In the genomic region with DNA sequence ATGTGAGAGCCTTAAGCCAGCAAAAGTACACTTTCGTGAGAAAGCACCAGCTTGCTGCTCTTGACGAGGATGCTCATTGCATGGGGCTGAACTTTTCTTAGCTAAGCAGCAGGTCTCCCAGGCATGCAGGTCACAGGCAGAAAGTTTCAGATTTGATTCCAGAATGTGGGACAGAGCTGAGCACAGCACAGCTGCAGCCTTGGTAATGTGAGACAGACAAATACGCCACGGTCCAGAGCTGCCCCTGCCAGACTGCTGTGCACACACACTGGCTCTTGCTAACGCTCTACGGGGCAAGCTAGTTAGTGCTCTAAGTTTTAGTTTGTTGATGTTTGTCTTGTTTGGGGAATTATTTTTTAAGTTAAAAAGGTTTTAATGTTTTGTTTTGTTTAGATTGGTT, we compare ENCODE assay signal across 13 mouse cellular contexts. TPM values are rescaled to one million over a fixed set of nuclear protein-coding genes. Genes with fewer than 3 reads are reported as not detected.
DNase-seq lines count a peak whose midpoint lies in the region; ATAC-seq and TF ChIP-seq lines count a peak whose summit lies in the region.
"Had no signal": no experiment of that assay in that cellular context is flagged by ENCODE, and none has a peak within 500 bp of the region (broad histone marks: within the 10 kb centered on the region; RNA-seq: fewer than 3 reads in every experiment).

No protein-coding gene starts in this region.

- no peaks in the 10 kb centered on the region for H3K27me3 ChIP-seq in heart, postnatal 0 days (ENCODE audit: control insufficient read depth, insufficient read depth, low read length)
- H3K27me3 ChIP-seq in heart, embryonic 10.5 days (ENCODE audit: insufficient read depth, poor library complexity, severe bottlenecking), result no peaks in the 10 kb centered on the region
- no peaks in the 10 kb centered on the region for H3K27me3 ChIP-seq in embryonic facial prominence, embryonic 10.5 days (replicated peaks; ENCODE audit: low read depth, poor library complexity, severe bottlenecking)
- H3K27me3 ChIP-seq in limb, embryonic 12.5 days, result no peaks in the 10 kb centered on the region
- no peaks in the 10 kb centered on the region for H3K27me3 ChIP-seq in midbrain, embryonic 13.5 days
- H3K27me3 ChIP-seq: midbrain, embryonic 12.5 days; neural tube, embryonic 12.5 days had no signal

- no peak for DNase-seq in heart, postnatal 0 days (ENCODE audit: low spot score)
- DNase-seq in heart, embryonic 10.5 days (ENCODE audit: low spot score), result no peak
- DNase-seq in R1 (ENCODE audit: low read depth, low spot score), result peak; percentile 28
- DNase-seq in embryonic facial prominence, embryonic 10.5 days (ENCODE audit: low spot score), result peak; percentile 34
- no peak for DNase-seq in ovary, adult 18-20 months (ENCODE audit: low spot score)
- DNase-seq: cerebellum, postnatal 14 days; lung, postnatal 10 days; right cerebral cortex, adult 18-20 months had no signal

- no peak overlapping the region for H3K9ac ChIP-seq in heart, postnatal 0 days (replicated peaks; ENCODE audit: low read depth, low read length)
- peak overlapping the region; percentile 23; the same call in 1 of the 2 replicates for H3K9ac ChIP-seq in limb, embryonic 12.5 days (replicated peaks)
- H3K9ac ChIP-seq in midbrain, embryonic 13.5 days (replicated peaks), result no peak overlapping the region
- H3K9ac ChIP-seq: midbrain, embryonic 12.5 days; neural tube, embryonic 12.5 days had no signal

- no peak for ATAC-seq in heart, postnatal 0 days (ENCODE audit: insufficient read depth, low read depth)
- no peak for ATAC-seq in limb, embryonic 12.5 days (ENCODE audit: insufficient number of reproducible peaks, insufficient read depth, low FRiP score, low TSS enrichment, low read depth)
- ATAC-seq in midbrain, embryonic 13.5 days, result no peak

- no peak overlapping the region for H3K4me3 ChIP-seq in heart, postnatal 0 days (ENCODE audit: low read depth, low read length)
- no peak overlapping the region for H3K4me3 ChIP-seq in heart, embryonic 10.5 days
- no peak overlapping the region for H3K4me3 ChIP-seq in embryonic facial prominence, embryonic 10.5 days
- H3K4me3 ChIP-seq in limb, embryonic 12.5 days (replicated peaks), result no peak overlapping the region
- no peak overlapping the region for H3K4me3 ChIP-seq in midbrain, embryonic 13.5 days (replicated peaks)
- H3K4me3 ChIP-seq: midbrain, embryonic 12.5 days; neural tube, embryonic 12.5 days had no signal

- TF ChIP-seq CTCF in heart, postnatal 0 days (IDR thresholded peaks at IDR 0.05; ENCODE audit: low read depth), result no peak

- H3K4me1 ChIP-seq in heart, postnatal 0 days (ENCODE audit: control insufficient read depth, insufficient read depth), result peaks cover 8% of the 10 kb centered on the region; the same call in 1 of the 2 replicates
- H3K4me1 ChIP-seq in heart, embryonic 10.5 days, result peaks cover 12% of the 10 kb centered on the region
- H3K4me1 ChIP-seq in embryonic facial prominence, embryonic 10.5 days, result peaks cover 8% of the 10 kb centered on the region
- H3K4me1 ChIP-seq in limb, embryonic 12.5 days (replicated peaks), result peaks cover 7% of the 10 kb centered on the region
- H3K4me1 ChIP-seq in midbrain, embryonic 13.5 days (replicated peaks), result no peaks in the 10 kb centered on the region
- H3K4me1 ChIP-seq: midbrain, embryonic 12.5 days; neural tube, embryonic 12.5 days had no signal

- WGBS in heart, postnatal 0 days, result 68% methylated on average over 6 of the region's 6 CpGs
- WGBS in heart, embryonic 10.5 days, result 76% methylated on average over 6 of the region's 6 CpGs
- WGBS in embryonic facial prominence, embryonic 10.5 days, result 53% methylated on average over 6 of the region's 6 CpGs
- WGBS in limb, embryonic 12.5 days, result 44% methylated on average over 6 of the region's 6 CpGs
- 76% methylated on average over 6 of the region's 6 CpGs for WGBS in midbrain, embryonic 13.5 days

- H3K36me3 ChIP-seq in heart, postnatal 0 days (replicated peaks; ENCODE audit: control insufficient read depth, insufficient read depth, low read length), result no peaks in the 10 kb centered on the region
- H3K36me3 ChIP-seq in heart, embryonic 10.5 days, result 0 out of 2 replicates have a peak, but pooled peaks cover 3% of the 10 kb centered on the region
- H3K36me3 ChIP-seq in embryonic facial prominence, embryonic 10.5 days (replicated peaks), result no peaks in the 10 kb centered on the region
- no peaks in the 10 kb centered on the region for H3K36me3 ChIP-seq in limb, embryonic 12.5 days
- 0 out of 2 replicates have a peak, but pooled peaks cover 5% of the 10 kb centered on the region for H3K36me3 ChIP-seq in midbrain, embryonic 13.5 days
- H3K36me3 ChIP-seq: midbrain, embryonic 12.5 days; neural tube, embryonic 12.5 days had no signal

- no peak overlapping the region for H3K4me2 ChIP-seq in heart, postnatal 0 days (ENCODE audit: low read depth, low read length)
- H3K4me2 ChIP-seq in limb, embryonic 12.5 days, result no peak overlapping the region
- no peak overlapping the region for H3K4me2 ChIP-seq in midbrain, embryonic 13.5 days (replicated peaks)
- H3K4me2 ChIP-seq: liver, embryonic 11.5 days; midbrain, embryonic 12.5 days; neural tube, embryonic 12.5 days had no signal

- peak overlapping the region; percentile 38; the same call in 1 of the 2 replicates for H3K27ac ChIP-seq in heart, postnatal 0 days (ENCODE audit: low read depth)
- no peak overlapping the region for H3K27ac ChIP-seq in heart, embryonic 10.5 days
- H3K27ac ChIP-seq in embryonic facial prominence, embryonic 10.5 days (replicated peaks), result no peak overlapping the region
- no peak overlapping the region for H3K27ac ChIP-seq in limb, embryonic 12.5 days
- no peak overlapping the region for H3K27ac ChIP-seq in midbrain, embryonic 13.5 days
- H3K27ac ChIP-seq: midbrain, embryonic 12.5 days; neural tube, embryonic 12.5 days had no signal

- H3K9me3 ChIP-seq in heart, postnatal 0 days (replicated peaks; ENCODE audit: control insufficient read depth, low read length), result no peaks in the 10 kb centered on the region
- H3K9me3 ChIP-seq in heart, embryonic 10.5 days, result no peaks in the 10 kb centered on the region
- no peaks in the 10 kb centered on the region for H3K9me3 ChIP-seq in embryonic facial prominence, embryonic 10.5 days
- H3K9me3 ChIP-seq in limb, embryonic 12.5 days, result peaks cover 5% of the 10 kb centered on the region; the same call in 1 of the 2 replicates
- H3K9me3 ChIP-seq in midbrain, embryonic 13.5 days, result peaks cover 4% of the 10 kb centered on the region; the same call in 1 of the 2 replicates
- H3K9me3 ChIP-seq: neural tube, embryonic 12.5 days had no signal

- TF ChIP-seq EP300 in heart, postnatal 0 days (IDR thresholded peaks at IDR 0.05; ENCODE audit: low read depth), result no peak

RNA-seq across cellular contexts. Expression of a gene that starts 22.5 kb away (rescaled TPM):
- 68.2 and 108 TPM in 2 replicates for total RNA-seq in heart, postnatal 0 days (2014; rRNA removed; ENCODE audit: low replicate concordance)
- 44.5 and 48.3 TPM in 2 replicates for polyA plus RNA-seq in heart, postnatal 0 days (2015; fragmentation: Nextera tagmentation; extraction: Ambion mirVana)
- 18.9 and 20.6 TPM in 2 replicates for polyA plus RNA-seq in heart, embryonic 10.5 days (2016; fragmentation: Nextera tagmentation; extraction: Ambion mirVana)
- 18.5 and 23.3 TPM in 2 replicates for polyA plus RNA-seq in embryonic facial prominence, embryonic 10.5 days (2016; fragmentation: Nextera tagmentation; extraction: Ambion mirVana)
- 38.6 and 41.0 TPM in 2 replicates for polyA plus RNA-seq in limb, embryonic 12.5 days (2016; fragmentation: Nextera tagmentation; extraction: Ambion mirVana)
- polyA plus RNA-seq in midbrain, embryonic 13.5 days (2015; fragmentation: Nextera tagmentation; extraction: Ambion mirVana), result 28.6 and 28.9 TPM in 2 replicates

RNA-seq across cellular contexts. Expression of a gene that starts 22.5 kb away (rescaled TPM):
- total RNA-seq in heart, postnatal 0 days (2014; rRNA removed; ENCODE audit: low replicate concordance), result 4.9 and 15.0 TPM in 2 replicates
- 7.1 and 9.2 TPM in 2 replicates for polyA plus RNA-seq in heart, postnatal 0 days (2015; fragmentation: Nextera tagmentation; extraction: Ambion mirVana)
- 22.1 and 23.6 TPM in 2 replicates for polyA plus RNA-seq in heart, embryonic 10.5 days (2016; fragmentation: Nextera tagmentation; extraction: Ambion mirVana)
- 23.5 and 24.1 TPM in 2 replicates for polyA plus RNA-seq in embryonic facial prominence, embryonic 10.5 days (2016; fragmentation: Nextera tagmentation; extraction: Ambion mirVana)
- 22.3 and 24.8 TPM in 2 replicates for polyA plus RNA-seq in limb, embryonic 12.5 days (2016; fragmentation: Nextera tagmentation; extraction: Ambion mirVana)
- 16.5 and 21.5 TPM in 2 replicates for polyA plus RNA-seq in midbrain, embryonic 13.5 days (2015; fragmentation: Nextera tagmentation; extraction: Ambion mirVana)

Comparison
In these comparisons a context has a peak if more than half of its experiments do, and no peak if none do; other contexts are left out.
1. DNase-seq: peak in R1 (single experiment) and embryonic facial prominence, embryonic 10.5 days (single experiment); none in heart, postnatal 0 days (single experiment), heart, embryonic 10.5 days (single experiment) and ovary, adult 18-20 months (single experiment).